Mouse (Mus musculus) neural tube, embryonic 14.5 days (tissue): ENCODE data around the gene Ctdsp1. TPM values are rescaled to one million over a fixed set of nuclear protein-coding genes. Genes with fewer than 3 reads are reported as not detected.

ENCODE experiments used
- ATAC-seq: fragments of 200-750 bp; cut with Nextera tagmentation; 2 replicates; pipeline ENCODE4 v1.8.0; 2017; ENCODE audit warnings: low read depth, mild to moderate bottlenecking, moderate TSS enrichment, moderate library complexity
- H3K27ac ChIP-seq: fragments of 300-500 bp; sonication (generic); 2 replicates; pipeline ENCODE4 v1.5.1; 2014; ENCODE audit warnings: low read depth, mild to moderate bottlenecking, control low read depth, low read length, moderate library complexity, mixed read lengths
- H3K27me3 ChIP-seq: fragments of 300-500 bp; sonication (generic); 2 replicates; pipeline ENCODE4 v1.6.1; 2014; ENCODE audit warnings: low read length; ENCODE audit not compliant: control insufficient read depth, insufficient read depth
- H3K36me3 ChIP-seq: fragments of 300-500 bp; sonication (generic); 2 replicates; pipeline ENCODE4 v1.6.1; 2014; ENCODE audit warnings: low read length, mixed read lengths; ENCODE audit not compliant: control insufficient read depth, insufficient read depth
- H3K4me1 ChIP-seq: fragments of 300-500 bp; sonication (generic); 2 replicates; pipeline ENCODE4 v1.6.1; 2014; ENCODE audit warnings: low read length; ENCODE audit not compliant: control insufficient read depth, insufficient read depth
- H3K4me2 ChIP-seq: fragments of 300-500 bp; sonication (generic); 2 replicates; pipeline ENCODE4 v1.6.1; 2014; ENCODE audit warnings: mild to moderate bottlenecking, low read depth, low read length, control low read depth
- H3K4me3 ChIP-seq: fragments of 300-500 bp; sonication (generic); 2 replicates; pipeline ENCODE4 v1.5.1; 2014; ENCODE audit warnings: low read depth, low read length, control low read depth, mixed read lengths
- H3K9ac ChIP-seq: fragments of 300-500 bp; sonication (generic); replicated peaks from 2 replicates; pipeline ENCODE4 v1.6.1; 2014; ENCODE audit warnings: low read depth, mild to moderate bottlenecking, control low read depth, low read length, mixed read lengths
- H3K9me3 ChIP-seq: fragments of 300-500 bp; sonication (generic); 2 replicates; pipeline ENCODE4 v1.6.1; 2016; ENCODE audit warnings: low read length; ENCODE audit not compliant: control insufficient read depth
- WGBS: fragments of 180-500 bp; shearing (Covaris S2); extraction: QIAGEN DNeasy Blood & Tissue Kit; methylation state at CpG from one replicate; pipeline ENCODE4 v1.1.7; 2014; 5-methylcytosine and 5-hydroxymethylcytosine counted together
- polyA plus RNA-seq: library from polyadenylated mRNA; unstranded; fragments of >200 nt; fragmentation: Nextera tagmentation; extraction: Ambion mirVana; gene quantifications from 2 replicates; pipeline ENCODE4 v1.2.1, GENCODE M21; 2014

The Ctdsp1 gene
- polyA plus RNA-seq: 12.5 and 19.0 TPM in 2 replicates

DNA sequence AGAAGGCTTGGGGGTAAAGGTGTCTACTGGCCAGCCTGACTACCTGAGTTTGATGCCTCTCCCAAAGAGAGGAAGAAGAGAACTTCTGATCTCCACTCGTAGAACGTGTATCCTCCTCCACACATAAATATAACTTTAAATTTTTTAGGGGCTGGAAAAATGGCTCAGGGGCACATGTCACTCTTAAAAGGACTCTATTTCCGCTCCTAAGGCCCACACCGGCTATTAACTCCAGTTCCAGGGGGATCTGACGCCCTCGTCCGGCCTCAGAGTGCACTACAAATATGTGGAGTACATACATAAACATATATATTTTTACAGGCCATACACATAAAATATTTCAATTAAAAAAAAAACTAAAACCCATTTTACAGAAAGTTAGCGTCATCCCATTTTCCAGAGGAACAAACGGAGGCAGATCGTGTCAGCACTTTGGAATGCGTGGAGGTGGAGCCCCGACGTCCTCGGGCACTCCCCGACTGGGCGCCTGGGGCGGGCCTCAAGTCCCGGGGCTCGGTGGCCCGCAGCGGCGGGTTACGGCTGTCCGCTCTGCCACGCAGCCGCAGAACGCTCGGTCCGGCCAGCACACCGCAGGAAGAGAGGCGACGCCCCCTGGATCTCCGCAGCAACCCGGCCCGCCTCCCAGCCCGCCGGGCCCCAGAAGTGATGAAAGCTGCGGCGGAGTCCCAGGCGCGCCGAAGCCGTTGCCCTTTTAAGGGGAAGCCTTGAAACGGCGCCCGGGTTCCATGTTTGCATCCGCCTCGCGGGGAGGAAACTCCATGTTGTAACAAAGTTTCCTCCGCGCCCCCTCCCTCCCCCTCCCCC is at the start of gene Ctdsp1:
TSS of gene Ctdsp1 (plus strand) at position 586 of the 825 bp plus-strand sequence.
- WGBS: 4% methylated on average over 48 of the region's 51 CpGs

GRCm38 (mm10) chr1:74341898-74342297 is 49.4 kb upstream of the Ctdsp1 start:
- 93% methylated on average over 7 of the region's 7 CpGs for WGBS
- H3K4me1 ChIP-seq: no peaks in the 10 kb centered on the region
- H3K4me3 ChIP-seq: no peak overlapping the region
- ATAC-seq: no peak
- no peaks in the 10 kb centered on the region for H3K9me3 ChIP-seq
- H3K36me3 ChIP-seq: no peaks in the 10 kb centered on the region
- H3K27me3 ChIP-seq: no peaks in the 10 kb centered on the region
- H3K27ac ChIP-seq: no peak overlapping the region
- no peak overlapping the region for H3K4me2 ChIP-seq
- no peak overlapping the region for H3K9ac ChIP-seq

More for the DNA sequence above, at the start of gene Ctdsp1:
- ATAC-seq: peak; percentile 76
- Histone ChIP-seq H3K4me3 (peak within 1 kb of the TSS; percentile 97), H3K4me2 (peak within 1 kb of the TSS; percentile 89), H3K36me3 (peaks cover 9% of the 10 kb centered on the region), H3K27me3 (no peaks in the 10 kb centered on the region), H3K4me1 (0 out of 2 replicates have a peak, but pooled peaks cover 13% of the 10 kb centered on the region), H3K27ac (peak within 1 kb of the TSS; percentile 80), H3K9me3 (no peaks in the 10 kb centered on the region), H3K9ac (peak within 1 kb of the TSS; percentile 74)

GRCm38 (mm10) chr1:74342308-74342707 is 49.0 kb upstream of the Ctdsp1 start:
- 100% methylated on average over 1 of the region's 1 CpGs for WGBS

GRCm38 (mm10) chr1:74343161-74343560 is 48.1 kb upstream of the Ctdsp1 start:
- no peak overlapping the region for H3K9ac ChIP-seq
- no peak overlapping the region for H3K27ac ChIP-seq
- H3K4me3 ChIP-seq: no peak overlapping the region
- H3K4me1 ChIP-seq: no peaks in the 10 kb centered on the region
- no peaks in the 10 kb centered on the region for H3K36me3 ChIP-seq
- no peak overlapping the region for H3K4me2 ChIP-seq
- no peaks in the 10 kb centered on the region for H3K27me3 ChIP-seq
- no peaks in the 10 kb centered on the region for H3K9me3 ChIP-seq
- ATAC-seq: no peak
- WGBS: 52% methylated on average over 5 of the region's 5 CpGs

More at GRCm38 (mm10) chr1:74342308-74342707, 49.0 kb upstream of the Ctdsp1 start:
- H3K9me3 ChIP-seq: no peaks in the 10 kb centered on the region
- no peak overlapping the region for H3K4me3 ChIP-seq
- no peaks in the 10 kb centered on the region for H3K27me3 ChIP-seq
- H3K27ac ChIP-seq: no peak overlapping the region
- H3K4me1 ChIP-seq: no peaks in the 10 kb centered on the region
- no peak overlapping the region for H3K9ac ChIP-seq
- no peak overlapping the region for H3K4me2 ChIP-seq
- no peak for ATAC-seq
- no peaks in the 10 kb centered on the region for H3K36me3 ChIP-seq

DNA sequence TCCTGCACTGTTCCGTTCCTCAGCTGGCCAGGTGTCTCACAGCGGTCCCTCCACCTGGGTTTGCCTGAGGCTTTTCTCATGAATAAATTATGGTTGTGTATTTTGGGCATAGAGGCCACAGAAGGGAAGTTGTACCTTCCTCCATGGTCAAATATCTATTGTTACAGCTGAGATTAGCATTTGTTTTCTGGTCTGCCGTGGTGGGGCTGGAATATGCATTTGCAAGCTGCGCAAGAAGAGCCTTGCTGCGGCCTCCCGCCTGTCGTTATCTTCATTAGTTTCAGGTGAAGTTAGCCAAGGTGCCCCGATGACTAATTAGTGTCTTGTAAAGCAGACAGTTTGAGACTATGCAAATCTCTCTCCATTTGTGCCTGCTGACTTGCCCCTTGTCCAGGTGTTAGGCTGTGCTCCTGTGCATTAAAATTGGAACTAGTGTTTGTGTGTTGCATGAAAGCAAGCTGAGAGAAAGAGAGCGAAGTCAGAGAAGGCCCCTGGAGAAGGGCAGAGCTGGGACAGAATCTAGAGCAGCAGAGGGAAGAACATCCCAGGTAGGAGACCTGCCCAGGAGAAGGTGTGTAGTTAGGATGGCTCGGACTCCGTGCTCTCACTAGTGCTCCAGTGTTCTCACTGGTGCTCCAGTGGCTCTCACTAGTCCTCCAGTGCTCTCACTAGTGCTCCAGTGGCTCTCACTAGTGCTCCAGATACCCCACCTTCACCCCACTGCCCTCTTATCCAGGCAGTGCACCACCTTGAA is 47.0 kb upstream of the Ctdsp1 start:
- Histone ChIP-seq H3K9ac (no peak overlapping the region), H3K36me3 (no peaks in the 10 kb centered on the region), H3K27ac (no peak overlapping the region), H3K27me3 (no peaks in the 10 kb centered on the region), H3K4me2 (no peak overlapping the region), H3K9me3 (no peaks in the 10 kb centered on the region), H3K4me1 (no peaks in the 10 kb centered on the region), H3K4me3 (no peak overlapping the region)
- ATAC-seq: no peak
- WGBS: 84% methylated on average over 11 of the region's 11 CpGs

DNA sequence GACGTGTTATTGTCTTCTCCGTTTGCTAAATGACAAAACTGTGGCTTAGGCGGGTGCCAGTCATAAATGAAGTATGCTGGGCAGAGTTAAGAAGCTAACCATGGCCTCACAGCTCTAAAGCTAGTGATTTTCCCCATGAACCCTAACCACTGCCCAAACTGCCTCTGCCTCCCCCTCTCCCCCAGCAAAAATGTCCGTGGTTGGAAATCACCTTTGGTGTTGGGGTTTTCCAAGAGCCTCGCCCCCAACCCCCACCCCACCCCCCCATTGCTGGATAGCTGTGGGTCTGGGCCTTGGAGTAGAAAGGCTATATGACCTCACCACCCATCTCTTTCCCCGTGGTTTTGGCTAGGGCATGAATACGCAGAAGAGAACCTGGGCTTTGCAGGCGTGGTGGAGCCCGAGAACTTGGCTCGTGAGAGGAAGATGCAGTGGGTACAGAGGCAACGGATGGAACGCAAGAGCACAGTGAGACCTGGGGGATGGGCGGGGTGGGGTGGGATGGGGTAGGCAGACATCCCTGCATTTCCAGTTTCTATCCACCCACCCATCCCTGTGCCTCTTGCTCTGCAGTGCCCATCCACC is 40.0 kb upstream of the Ctdsp1 start:
- Histone ChIP-seq H3K27ac (no peak overlapping the region), H3K27me3 (no peaks in the 10 kb centered on the region), H3K4me2 (no peak overlapping the region), H3K36me3 (peaks cover 10% of the 10 kb centered on the region), H3K4me1 (no peaks in the 10 kb centered on the region), H3K9ac (no peak overlapping the region), H3K9me3 (no peaks in the 10 kb centered on the region), H3K4me3 (no peak overlapping the region)
- no peak for ATAC-seq
- WGBS: 90% methylated on average over 13 of the region's 13 CpGs

DNA sequence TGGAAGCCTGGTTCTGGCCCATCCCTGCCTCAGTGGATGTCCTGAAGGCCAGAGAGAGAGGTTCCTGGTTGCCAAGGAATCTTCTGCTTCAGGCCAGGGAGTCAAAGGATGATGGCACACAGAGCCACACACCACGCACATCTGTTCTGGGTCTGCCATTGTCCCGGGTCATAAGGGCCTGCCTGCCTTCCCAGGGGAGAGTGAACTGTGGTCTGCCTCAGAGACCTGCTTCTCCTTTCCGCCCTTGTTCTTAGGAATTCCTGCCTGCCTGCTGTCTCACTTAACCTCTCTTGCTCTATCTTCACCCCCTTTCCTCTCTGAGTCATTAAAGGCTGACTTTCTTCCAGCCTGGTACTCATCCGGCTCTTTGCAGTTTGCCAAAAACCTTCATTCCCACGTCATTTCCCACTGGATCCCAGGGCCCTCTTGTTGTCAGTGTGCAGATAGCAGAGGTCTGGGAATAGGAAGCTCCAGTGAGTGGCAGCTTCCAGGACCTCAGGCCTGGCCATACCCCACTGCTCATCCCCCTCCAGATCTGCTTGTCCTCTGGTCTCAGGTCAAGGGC is 38.7 kb upstream of the Ctdsp1 start:
- Histone ChIP-seq H3K4me2 (no peak overlapping the region), H3K36me3 (peaks cover 10% of the 10 kb centered on the region), H3K9me3 (no peaks in the 10 kb centered on the region), H3K4me3 (no peak overlapping the region), H3K27me3 (no peaks in the 10 kb centered on the region), H3K4me1 (no peaks in the 10 kb centered on the region), H3K27ac (no peak overlapping the region), H3K9ac (no peak overlapping the region)
- ATAC-seq: no peak
- 88% methylated on average over 5 of the region's 5 CpGs for WGBS

GRCm38 (mm10) chr1:74353453-74354229 is 37.7 kb upstream of the Ctdsp1 start:
- Histone ChIP-seq H3K27ac (no peak overlapping the region), H3K36me3 (peaks cover 10% of the 10 kb centered on the region), H3K27me3 (no peaks in the 10 kb centered on the region), H3K9me3 (no peaks in the 10 kb centered on the region), H3K4me3 (no peak overlapping the region), H3K4me2 (no peak overlapping the region), H3K4me1 (no peaks in the 10 kb centered on the region), H3K9ac (no peak overlapping the region)
- no peak for ATAC-seq
- 94% methylated on average over 9 of the region's 9 CpGs for WGBS
